In genomic region chr9:44604779-44605615, GRCm38 (mm10) we compare ENCODE assay signal across 8 mouse cellular contexts. TPM values are rescaled to one million over a fixed set of nuclear protein-coding genes. Genes with fewer than 3 reads are reported as not detected.
DNase-seq lines count a peak whose midpoint lies in the region; ATAC-seq lines count a peak whose summit lies in the region.

Gene Ddx6, plus strand, starts transcription at chr9:44604892.

- peaks cover 30% of the 10 kb centered on the region for H3K36me3 ChIP-seq in heart, embryonic 13.5 days
- peaks cover 30% of the 10 kb centered on the region for H3K36me3 ChIP-seq in liver, embryonic 12.5 days
- peaks cover 14% of the 10 kb centered on the region for H3K36me3 ChIP-seq in stomach, embryonic 15.5 days

- H3K4me3 ChIP-seq in brown adipose tissue, adult 24 weeks (ENCODE audit: insufficient read depth, low read depth, low read length) = peak within 1 kb of the TSS; percentile 93
- H3K4me3 ChIP-seq in heart, embryonic 13.5 days = peak within 1 kb of the TSS; percentile 100
- peak within 1 kb of the TSS; percentile 94 for H3K4me3 ChIP-seq in liver, embryonic 12.5 days
- H3K4me3 ChIP-seq in stomach, embryonic 15.5 days (replicated peaks) = peak within 1 kb of the TSS; percentile 98

- DNase-seq in CD4-positive, CD25-positive, alpha-beta regulatory T cell, adult 2 months (ENCODE audit: low read depth, low spot score) = peak; percentile 82
- DNase-seq in kidney, postnatal 10 days = peak; percentile 86
- DNase-seq in naive thymus-derived CD4-positive, alpha-beta T cell, adult 2 months (ENCODE audit: low read depth) = peak; percentile 86

- H3K4me1 ChIP-seq in brown adipose tissue, adult 24 weeks (ENCODE audit: control insufficient read depth, insufficient read depth, insufficient read length, low read length) = peaks cover 8% of the 10 kb centered on the region
- peaks cover 44% of the 10 kb centered on the region for H3K4me1 ChIP-seq in heart, embryonic 13.5 days
- peaks cover 47% of the 10 kb centered on the region for H3K4me1 ChIP-seq in liver, embryonic 12.5 days
- H3K4me1 ChIP-seq in stomach, embryonic 15.5 days = peaks cover 20% of the 10 kb centered on the region

- H3K9ac ChIP-seq in heart, embryonic 13.5 days = peak within 1 kb of the TSS; percentile 100
- peak within 1 kb of the TSS; percentile 100 for H3K9ac ChIP-seq in liver, embryonic 12.5 days
- peak within 1 kb of the TSS; percentile 99 for H3K9ac ChIP-seq in stomach, embryonic 15.5 days

- WGBS in heart, embryonic 13.5 days = under 1% methylated on average over 59 of the region's 80 CpGs
- under 1% methylated on average over 64 of the region's 80 CpGs for WGBS in liver, embryonic 12.5 days (ENCODE audit: insufficient replicate concordance)
- WGBS in stomach, embryonic 15.5 days = under 1% methylated on average over 77 of the region's 80 CpGs

- peak within 1 kb of the TSS; percentile 98 for H3K27ac ChIP-seq in brown adipose tissue, adult 24 weeks (replicated peaks; ENCODE audit: low read depth, low read length)
- peak within 1 kb of the TSS; percentile 100 for H3K27ac ChIP-seq in heart, embryonic 13.5 days (replicated peaks)
- peak within 1 kb of the TSS; percentile 96 for H3K27ac ChIP-seq in liver, embryonic 12.5 days
- peak within 1 kb of the TSS; percentile 98 for H3K27ac ChIP-seq in stomach, embryonic 15.5 days

- H3K4me2 ChIP-seq in heart, embryonic 13.5 days = peak within 1 kb of the TSS; percentile 74
- peak within 1 kb of the TSS; percentile 82 for H3K4me2 ChIP-seq in liver, embryonic 12.5 days
- H3K4me2 ChIP-seq in stomach, embryonic 15.5 days = peak within 1 kb of the TSS; percentile 71

- H3K27me3 ChIP-seq in heart, embryonic 13.5 days (replicated peaks) = no peaks in the 10 kb centered on the region
- no peaks in the 10 kb centered on the region for H3K27me3 ChIP-seq in liver, embryonic 12.5 days (replicated peaks)
- H3K27me3 ChIP-seq in stomach, embryonic 15.5 days (replicated peaks) = no peaks in the 10 kb centered on the region

- no peaks in the 10 kb centered on the region for H3K9me3 ChIP-seq in heart, embryonic 13.5 days
- no peaks in the 10 kb centered on the region for H3K9me3 ChIP-seq in liver, embryonic 12.5 days (replicated peaks)
- H3K9me3 ChIP-seq in stomach, embryonic 15.5 days = no peaks in the 10 kb centered on the region

- peak; percentile 47 for ATAC-seq in erythroid progenitor cell, adult 5-6 weeks (replicated peaks; ENCODE audit: low FRiP score, poor library complexity, severe bottlenecking)
- ATAC-seq in heart, embryonic 13.5 days (ENCODE audit: extremely low read depth, insufficient number of reproducible peaks, low FRiP score, low TSS enrichment) = peak; percentile 64
- peak; percentile 76 for ATAC-seq in liver, embryonic 12.5 days
- peak; percentile 63 for ATAC-seq in stomach, embryonic 15.5 days (ENCODE audit: insufficient read depth, low FRiP score, low read depth)

RNA-seq across cellular contexts. Expression of gene Ddx6, which starts in this region (rescaled TPM):
- polyA plus RNA-seq in brown adipose tissue, adult 24 weeks (2012; ENCODE audit: insufficient read depth, insufficient read length, missing spikeins) = 56.9 and 60.7 TPM in 2 replicates
- 40.0 and 59.5 TPM in 2 replicates for total RNA-seq in erythroid progenitor cell, adult 5-6 weeks (2015; ENCODE audit: low replicate concordance)
- 79.5 and 91.5 TPM in 2 replicates for total RNA-seq in erythroid progenitor cell, adult 5-6 weeks (2017; ENCODE audit: low replicate concordance)
- 9.8 and 11.0 TPM in 2 replicates for polyA plus RNA-seq in heart, embryonic 13.5 days (2015; fragmentation: Nextera tagmentation; extraction: Ambion mirVana)
- 9.3 and 10.0 TPM in 2 replicates for polyA plus RNA-seq in liver, embryonic 12.5 days (2016; fragmentation: Nextera tagmentation; extraction: Ambion mirVana)
- 18.6 and 19.8 TPM in 2 replicates for polyA plus RNA-seq in stomach, embryonic 15.5 days (2015; fragmentation: Nextera tagmentation; extraction: Ambion mirVana)

Comparison
In these comparisons a context has a peak if more than half of its experiments do, and no peak if none do; other contexts are left out.
1. Peak in every context shown above with its lines: DNase-seq, ATAC-seq, H3K4me3 ChIP-seq and H3K27ac ChIP-seq.